Mouse (Mus musculus) midbrain, embryonic 15.5 days (tissue): ENCODE results near the gene Bcor. TPM values are rescaled to one million over a fixed set of nuclear protein-coding genes. Genes with fewer than 3 reads are reported as not detected.

Experiments used
- ATAC-seq: fragments of 200-750 bp; cut with Nextera tagmentation; replicated peaks from 2 replicates; pipeline ENCODE4 v1.8.0; 2017; ENCODE audit warnings: moderate TSS enrichment
- H3K27ac ChIP-seq: fragments of 300-500 bp; sonication (generic); 2 replicates; pipeline ENCODE4 v1.5.1; 2015; ENCODE audit warnings: mild to moderate bottlenecking, inconsistent platforms
- H3K27me3 ChIP-seq: fragments of 300-500 bp; sonication (generic); replicated peaks from 2 replicates; pipeline ENCODE4 v1.6.1; 2015; ENCODE audit warnings: inconsistent platforms
- H3K36me3 ChIP-seq: fragments of 300-500 bp; sonication (generic); replicated peaks from 2 replicates; pipeline ENCODE4 v1.6.1; 2015; ENCODE audit warnings: inconsistent platforms
- H3K4me1 ChIP-seq: fragments of 300-500 bp; sonication (generic); 2 replicates; pipeline ENCODE4 v1.6.1; 2015; ENCODE audit warnings: inconsistent platforms
- H3K4me2 ChIP-seq: fragments of 300-500 bp; sonication (generic); 2 replicates; pipeline ENCODE4 v1.6.1; 2015; ENCODE audit warnings: inconsistent platforms, mild to moderate bottlenecking, moderate library complexity
- H3K4me3 ChIP-seq: fragments of 300-500 bp; sonication (generic); 2 replicates; pipeline ENCODE4 v1.5.1; 2015; ENCODE audit warnings: mild to moderate bottlenecking, inconsistent platforms
- H3K9ac ChIP-seq: fragments of 300-500 bp; sonication (generic); 2 replicates; pipeline ENCODE4 v1.6.1; 2015; ENCODE audit warnings: mild to moderate bottlenecking, inconsistent platforms
- H3K9me3 ChIP-seq: fragments of 300-500 bp; sonication (generic); 2 replicates; pipeline ENCODE4 v1.6.1; 2016; ENCODE audit warnings: inconsistent platforms
- WGBS: fragments of 180-500 bp; shearing (Covaris S2); methylation state at CpG from one replicate; pipeline ENCODE4 v1.1.7; 2015; ENCODE audit warnings: mixed read lengths; 5-methylcytosine and 5-hydroxymethylcytosine counted together
- polyA plus RNA-seq: library from polyadenylated mRNA; unstranded; fragments of >200 nt; fragmentation: Nextera tagmentation; extraction: Ambion mirVana; gene quantifications from 2 replicates; pipeline ENCODE4 v1.2.1, GENCODE M21; 2015

Bcor gene
- polyA plus RNA-seq, 1 experiment from 2014 or later: 18.4 TPM

- Histone ChIP-seq H3K4me3 (peak overlapping the region; percentile 31), H3K27ac (peak overlapping the region; percentile 38; the same call in 1 of the 2 replicates), H3K36me3 (no peaks in the 10 kb centered on the region), H3K4me1 (peaks cover 29% of the 10 kb centered on the region), H3K4me2 (peak overlapping the region; percentile 70), H3K9me3 (no peaks in the 10 kb centered on the region), H3K9ac (peak overlapping the region; percentile 14; the same call in 1 of the 2 replicates), H3K27me3 (peaks cover 43% of the 10 kb centered on the region)
- peak; percentile 55 for ATAC-seq
- 6% methylated on average over 43 of the region's 44 CpGs for WGBS
Measured at GRCm38 (mm10) chrX:12158244-12158820, 1.8 kb downstream of the Bcor start.

- Histone ChIP-seq H3K27ac (no peak overlapping the region), H3K4me2 (peak overlapping the region; percentile 70), H3K27me3 (peaks cover 43% of the 10 kb centered on the region), H3K36me3 (no peaks in the 10 kb centered on the region), H3K4me1 (peaks cover 32% of the 10 kb centered on the region), H3K4me3 (no peak overlapping the region), H3K9ac (no peak overlapping the region), H3K9me3 (no peaks in the 10 kb centered on the region)
- no peak for ATAC-seq
- 10% methylated on average over 25 of the region's 25 CpGs for WGBS
Measured at GRCm38 (mm10) chrX:12157331-12157930, 2.7 kb downstream of the Bcor start.

GRCm38 (mm10) chrX:12155842-12156291 is 4.3 kb downstream of the Bcor start:
- peak overlapping the region; percentile 45 for H3K4me2 ChIP-seq
- peaks cover 43% of the 10 kb centered on the region for H3K27me3 ChIP-seq
- 7% methylated on average over 29 of the region's 30 CpGs for WGBS
- no peak for ATAC-seq
- H3K36me3 ChIP-seq: no peaks in the 10 kb centered on the region
- H3K4me1 ChIP-seq: peaks cover 43% of the 10 kb centered on the region
- no peaks in the 10 kb centered on the region for H3K9me3 ChIP-seq
- H3K4me3 ChIP-seq: peak overlapping the region; percentile 24
- H3K9ac ChIP-seq: no peak overlapping the region
- no peak overlapping the region for H3K27ac ChIP-seq

GRCm38 (mm10) chrX:12155068-12155840 is 4.9 kb downstream of the Bcor start:
- Histone ChIP-seq H3K36me3 (no peaks in the 10 kb centered on the region), H3K9ac (no peak overlapping the region), H3K27ac (no peak overlapping the region), H3K4me2 (peak overlapping the region; percentile 45), H3K4me3 (peak overlapping the region; percentile 24), H3K27me3 (peaks cover 45% of the 10 kb centered on the region), H3K9me3 (no peaks in the 10 kb centered on the region), H3K4me1 (peaks cover 48% of the 10 kb centered on the region)
- ATAC-seq: no peak
- WGBS: 18% methylated on average over 29 of the region's 30 CpGs

DNA sequence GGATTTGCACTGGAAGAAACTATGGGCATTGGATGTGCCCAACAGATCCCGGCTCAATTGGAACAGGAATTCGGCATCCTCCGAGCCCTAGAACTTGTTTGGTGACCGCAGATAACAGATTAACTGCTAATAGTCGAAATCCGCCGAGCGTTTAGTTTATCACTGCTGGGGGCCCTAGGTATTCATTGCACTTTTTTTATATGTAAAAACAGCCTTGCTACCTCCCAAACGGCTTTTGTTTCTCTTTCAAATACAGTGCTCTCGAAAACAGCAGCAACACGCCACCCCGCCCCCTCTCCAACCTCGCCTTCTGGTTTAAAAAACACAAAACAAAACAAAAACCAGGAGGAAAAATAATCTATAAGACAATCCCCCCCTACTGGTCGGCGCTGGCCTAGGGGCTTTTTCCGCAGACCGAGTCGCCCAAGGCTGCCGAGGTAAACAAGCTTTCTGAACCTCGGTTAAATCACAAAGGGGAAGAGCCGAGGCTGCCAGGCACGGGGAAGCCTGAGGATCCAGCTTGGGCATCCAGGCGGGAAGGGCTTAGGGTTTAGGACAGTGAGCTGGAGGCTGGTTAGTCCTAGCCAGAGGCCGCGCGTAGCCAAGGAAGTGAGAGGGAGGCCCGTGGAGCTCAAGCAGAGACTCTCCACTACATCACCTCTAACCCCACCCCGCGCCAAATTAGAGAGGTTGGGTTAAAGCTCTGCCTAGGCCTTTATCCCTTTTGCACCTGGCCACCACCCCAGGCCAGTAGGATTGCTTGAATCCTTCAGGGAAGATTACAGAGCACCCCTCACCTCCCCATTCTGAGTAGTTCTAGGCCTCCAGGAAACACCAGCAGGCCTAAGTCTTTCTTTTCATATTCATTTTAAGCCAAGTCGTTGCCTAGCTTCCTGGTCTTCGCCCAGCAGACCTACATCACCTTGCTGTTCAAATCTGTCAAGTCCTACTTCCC is 6.7 kb downstream of the Bcor start:
- H3K36me3 ChIP-seq: no peaks in the 10 kb centered on the region
- no peak overlapping the region for H3K4me3 ChIP-seq
- no peaks in the 10 kb centered on the region for H3K9me3 ChIP-seq
- no peak overlapping the region for H3K9ac ChIP-seq
- WGBS: 12% methylated on average over 31 of the region's 31 CpGs
- H3K4me1 ChIP-seq: peaks cover 41% of the 10 kb centered on the region
- H3K4me2 ChIP-seq: no peak overlapping the region
- H3K27me3 ChIP-seq: peaks cover 42% of the 10 kb centered on the region
- H3K27ac ChIP-seq: no peak overlapping the region
- ATAC-seq: no peak

GRCm38 (mm10) chrX:12151996-12152904 is 7.9 kb downstream of the Bcor start:
- no peaks in the 10 kb centered on the region for H3K36me3 ChIP-seq
- peak overlapping the region; percentile 28 for H3K4me3 ChIP-seq
- WGBS: 16% methylated on average over 41 of the region's 42 CpGs
- H3K27ac ChIP-seq: no peak overlapping the region
- peaks cover 36% of the 10 kb centered on the region for H3K27me3 ChIP-seq
- H3K9me3 ChIP-seq: no peaks in the 10 kb centered on the region
- no peak overlapping the region for H3K9ac ChIP-seq
- ATAC-seq: peak; percentile 18; the same call in 1 of the 2 replicates
- H3K4me2 ChIP-seq: peak overlapping the region; percentile 49
- H3K4me1 ChIP-seq: peaks cover 31% of the 10 kb centered on the region

- H3K4me3 ChIP-seq: peak overlapping the region; percentile 28
- no peaks in the 10 kb centered on the region for H3K9me3 ChIP-seq
- peak overlapping the region; percentile 49 for H3K4me2 ChIP-seq
- 0 out of 2 replicates have a peak overlapping the region, but pooled peaks have one; percentile 6 for H3K9ac ChIP-seq
- H3K27me3 ChIP-seq: peaks cover 33% of the 10 kb centered on the region
- peak; percentile 73 for ATAC-seq
- no peak overlapping the region for H3K27ac ChIP-seq
- 5% methylated on average over 43 of the region's 43 CpGs for WGBS
- H3K4me1 ChIP-seq: peaks cover 30% of the 10 kb centered on the region
- no peaks in the 10 kb centered on the region for H3K36me3 ChIP-seq
Measured at GRCm38 (mm10) chrX:12151269-12151995, 8.7 kb downstream of the Bcor start.

GRCm38 (mm10) chrX:12150425-12150824 is 9.7 kb downstream of the Bcor start:
- Histone ChIP-seq H3K36me3 (no peaks in the 10 kb centered on the region), H3K4me2 (no peak overlapping the region; the same call in 1 of the 2 replicates), H3K4me1 (peaks cover 23% of the 10 kb centered on the region), H3K27ac (no peak overlapping the region), H3K9me3 (no peaks in the 10 kb centered on the region), H3K27me3 (peaks cover 26% of the 10 kb centered on the region), H3K9ac (no peak overlapping the region), H3K4me3 (no peak overlapping the region)
- ATAC-seq: no peak
- 16% methylated on average over 7 of the region's 7 CpGs for WGBS

- ATAC-seq: no peak
- peaks cover 29% of the 10 kb centered on the region for H3K27me3 ChIP-seq
- WGBS: 67% methylated on average over 2 of the region's 2 CpGs
Measured at GRCm38 (mm10) chrX:12146263-12146662, 13.9 kb downstream of the Bcor start.

DNA sequence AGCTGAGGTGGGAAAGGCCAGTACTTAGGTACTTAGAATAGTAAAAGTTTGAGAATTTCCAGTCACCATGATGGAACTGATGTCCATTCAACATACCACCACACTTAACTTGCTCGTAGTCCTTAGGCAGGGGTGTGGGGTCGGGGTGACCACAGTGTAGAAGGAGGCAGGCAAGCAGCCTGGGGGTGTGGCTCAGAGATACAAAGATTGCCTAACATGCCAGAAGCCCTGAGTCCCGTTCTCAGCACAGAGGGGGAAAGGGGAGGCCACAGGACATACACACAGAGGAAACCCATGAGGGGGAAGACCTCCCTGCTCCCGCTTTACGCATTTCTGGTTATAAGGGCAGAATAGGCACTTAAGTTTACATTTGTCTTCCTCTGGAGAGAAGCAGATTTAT is 17.3 kb downstream of the Bcor start:
- Histone ChIP-seq H3K27me3 (peaks cover 41% of the 10 kb centered on the region), H3K4me2 (no peak overlapping the region), H3K36me3 (no peaks in the 10 kb centered on the region), H3K9me3 (no peaks in the 10 kb centered on the region), H3K9ac (no peak overlapping the region), H3K4me3 (no peak overlapping the region), H3K4me1 (peaks cover 9% of the 10 kb centered on the region; the same call in 1 of the 2 replicates), H3K27ac (no peak overlapping the region)
- 76% methylated on average over 5 of the region's 5 CpGs for WGBS
- no peak for ATAC-seq

More at GRCm38 (mm10) chrX:12146263-12146662, 13.9 kb downstream of the Bcor start:
- peaks cover 10% of the 10 kb centered on the region; the same call in 1 of the 2 replicates for H3K4me1 ChIP-seq
- H3K27ac ChIP-seq: no peak overlapping the region
- H3K36me3 ChIP-seq: no peaks in the 10 kb centered on the region
- no peak overlapping the region for H3K4me2 ChIP-seq
- H3K9ac ChIP-seq: no peak overlapping the region
- no peaks in the 10 kb centered on the region for H3K9me3 ChIP-seq
- H3K4me3 ChIP-seq: no peak overlapping the region
